Mouse (Mus musculus): ENCODE measurements around the gene Csl.

The Csl gene

DNA sequence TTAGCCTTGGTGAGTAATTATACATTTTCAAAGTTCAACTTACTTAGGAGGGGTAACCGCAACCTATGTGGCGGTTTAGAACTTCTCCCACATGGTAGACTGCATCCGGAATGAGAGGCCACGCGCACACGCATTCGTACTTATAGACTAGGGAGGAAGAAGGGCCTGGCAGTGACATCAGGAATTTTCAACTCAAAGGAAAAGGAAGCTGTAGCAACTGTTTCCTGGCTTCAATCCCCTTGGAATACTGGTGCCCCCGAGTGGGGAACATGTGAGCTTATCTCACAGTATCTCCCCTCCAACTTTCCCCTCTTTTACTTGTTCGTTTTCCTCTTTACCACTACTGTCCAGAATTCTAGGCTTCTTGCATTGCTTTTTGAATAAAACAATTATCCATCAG is at the start of gene Csl:
TSS of gene Csl (minus strand) at position 101 of the 400 bp plus-strand sequence.
- in situ Hi-C loops (cut with MboI, MseI): no loop called here

DNA sequence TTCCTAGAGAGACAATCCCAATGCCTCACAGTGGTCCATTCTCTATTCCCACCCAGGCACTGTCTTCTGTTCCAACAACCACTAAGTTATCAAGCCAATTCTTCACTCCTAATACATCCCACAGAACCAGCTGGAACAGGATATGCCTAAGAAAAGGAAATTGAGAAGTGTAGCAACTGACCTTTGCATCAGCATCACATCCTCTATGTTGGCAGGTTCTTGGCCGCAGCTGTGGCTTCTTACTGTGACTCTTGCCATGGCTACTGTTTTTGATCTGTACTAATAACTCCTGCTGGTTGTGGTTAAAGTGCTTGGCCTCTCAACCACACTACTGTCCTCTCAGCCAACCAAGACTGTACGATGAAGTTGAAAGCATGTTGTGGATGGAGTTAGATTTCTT is 30.0 kb upstream of the Csl start:
- in situ Hi-C loops (cut with MboI, MseI): no loop called here

DNA sequence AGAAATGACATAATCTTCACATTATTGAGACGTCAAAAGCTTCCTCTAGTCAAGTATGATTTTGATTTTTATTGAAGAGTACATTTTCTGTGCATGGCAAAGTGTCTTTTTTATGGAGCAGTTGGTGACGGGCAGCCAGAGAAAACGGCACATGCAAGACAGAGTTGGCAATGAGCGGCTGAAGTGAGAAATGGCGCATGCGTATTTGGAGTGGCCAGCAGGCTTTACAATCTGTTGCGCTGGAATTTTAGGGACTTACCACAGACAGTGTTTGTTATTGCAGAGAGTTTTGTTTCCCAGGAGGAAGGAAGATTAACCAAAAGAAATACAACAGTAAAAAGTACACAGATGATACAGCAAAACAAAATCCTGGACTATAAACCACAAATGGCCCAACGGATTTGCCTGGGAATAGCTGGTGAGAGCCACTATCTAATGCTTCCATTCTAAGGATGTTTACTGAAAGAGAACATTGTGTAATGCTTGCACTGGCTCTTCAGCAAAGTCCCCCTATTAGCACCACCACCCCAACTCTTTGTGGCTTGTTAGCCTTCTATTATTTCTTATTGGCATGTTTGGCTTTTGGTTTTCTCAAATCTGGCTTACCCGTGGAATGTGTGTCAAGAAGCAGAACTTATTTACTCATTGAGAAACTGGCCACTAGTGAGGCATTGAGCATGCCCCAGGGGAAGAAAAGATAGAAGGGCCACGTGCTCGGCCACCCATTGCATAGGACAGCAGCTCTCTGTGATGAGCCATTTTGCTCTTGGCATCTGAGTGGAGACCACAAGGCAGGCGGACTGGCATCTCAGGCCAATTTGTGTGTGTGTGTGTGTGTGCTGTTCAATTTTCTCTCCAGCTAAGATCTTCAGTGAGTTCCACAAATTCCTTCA is 15.0 kb upstream of the Csl start:
- in situ Hi-C loops (cut with MboI, MseI): no loop called here

DNA sequence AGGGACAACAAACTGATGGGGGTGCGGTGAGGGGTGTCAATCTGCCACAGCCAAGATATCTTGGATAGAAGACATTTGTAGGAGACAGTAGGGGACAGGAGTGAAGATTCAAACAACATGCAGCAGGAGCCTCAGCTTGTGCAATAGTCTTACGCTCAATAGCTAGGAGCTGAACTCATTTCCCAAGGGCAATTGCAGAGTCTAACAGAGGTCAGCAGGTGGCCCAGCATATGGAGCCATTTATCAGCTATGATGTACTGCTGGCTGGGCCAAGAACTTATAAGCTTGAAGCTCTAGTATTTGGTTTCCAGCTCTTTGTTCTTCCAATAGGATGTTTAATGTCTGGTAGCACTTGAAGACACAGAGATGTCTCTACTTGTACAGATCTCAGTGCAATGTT is 9.3 kb downstream of the Csl start:
- in situ Hi-C loops (cut with MboI, MseI): no loop called here

DNA sequence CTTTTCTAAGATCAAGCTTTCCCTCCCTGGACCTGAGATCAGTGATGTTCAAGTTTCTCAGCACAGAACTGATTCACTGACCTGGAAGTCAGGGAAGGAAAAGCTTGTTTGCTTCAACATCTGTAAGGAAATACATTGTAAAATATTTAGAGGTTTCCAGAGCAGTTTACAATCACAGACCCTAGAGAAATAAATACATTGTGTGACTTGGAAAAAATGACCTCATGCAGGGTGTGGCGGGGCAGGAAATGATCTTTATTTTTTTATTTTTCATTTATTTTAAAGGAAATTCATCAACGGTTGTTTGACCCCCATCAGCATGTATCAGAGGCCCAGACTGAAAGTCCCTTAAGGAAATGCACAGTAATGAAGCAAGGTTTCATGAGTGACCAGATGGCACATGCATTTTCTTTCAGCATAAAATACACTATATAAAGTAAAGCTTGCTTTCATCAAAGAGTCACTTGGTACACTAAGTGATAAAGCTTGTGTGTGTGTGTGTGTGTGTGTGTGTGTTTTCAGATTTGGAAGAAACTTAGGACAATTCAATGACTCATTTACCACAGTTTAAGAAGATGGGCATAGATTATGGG is 10.7 kb downstream of the Csl start:
- in situ Hi-C loops (cut with MboI, MseI): no loop called here

DNA sequence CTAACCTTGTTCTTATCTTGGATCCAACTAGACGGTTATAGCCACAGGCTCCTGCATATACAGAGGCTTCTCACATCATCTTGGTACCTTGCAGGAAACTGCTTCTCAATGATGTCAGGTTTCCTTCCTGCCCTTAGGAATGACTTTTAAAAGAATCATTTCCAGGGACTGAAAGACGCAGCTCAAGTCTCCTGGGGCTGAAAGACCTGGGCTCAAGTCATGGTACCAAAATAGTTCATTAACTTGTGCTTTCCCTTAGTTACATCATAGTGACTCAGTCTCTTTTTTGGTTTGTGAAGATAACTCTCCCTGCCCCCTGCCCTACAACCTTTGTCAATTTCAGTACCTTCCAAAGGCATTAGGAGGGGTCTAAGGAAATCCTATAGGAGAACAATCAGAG is 11.4 kb downstream of the Csl start:
- in situ Hi-C loops (cut with MboI, MseI): no loop called here

DNA sequence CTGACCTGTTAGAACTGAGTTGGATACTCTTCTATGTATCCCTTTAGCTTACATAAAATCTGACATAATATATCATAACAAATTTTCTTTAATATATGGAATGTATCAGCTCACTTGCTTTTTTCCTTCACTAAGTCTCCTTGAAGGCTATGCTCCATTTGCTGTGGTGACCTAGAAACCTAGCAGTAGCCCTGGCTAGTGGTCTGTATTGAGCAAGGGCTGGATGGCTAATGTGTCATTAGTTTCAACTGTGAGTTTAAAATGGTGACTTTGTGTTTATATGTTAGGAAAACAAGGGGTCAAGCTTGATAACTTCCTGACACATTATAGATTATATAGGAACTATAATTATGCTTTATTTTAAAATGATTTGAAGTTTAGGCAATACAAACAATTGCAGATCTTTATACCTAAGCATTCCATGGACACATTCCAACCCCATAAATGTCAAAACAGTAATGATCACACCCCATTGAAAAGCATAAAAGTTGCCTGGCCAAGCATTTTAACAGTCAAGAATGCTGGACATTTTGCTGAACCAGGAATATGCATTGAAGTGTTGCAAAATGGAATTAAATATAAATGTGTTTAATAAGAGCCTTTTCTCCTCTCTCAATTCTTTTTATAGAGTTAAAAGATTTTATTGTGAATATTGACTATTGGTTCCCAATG is 17.7 kb downstream of the Csl start:
- in situ Hi-C loops (cut with MboI, MseI): no loop called here

DNA sequence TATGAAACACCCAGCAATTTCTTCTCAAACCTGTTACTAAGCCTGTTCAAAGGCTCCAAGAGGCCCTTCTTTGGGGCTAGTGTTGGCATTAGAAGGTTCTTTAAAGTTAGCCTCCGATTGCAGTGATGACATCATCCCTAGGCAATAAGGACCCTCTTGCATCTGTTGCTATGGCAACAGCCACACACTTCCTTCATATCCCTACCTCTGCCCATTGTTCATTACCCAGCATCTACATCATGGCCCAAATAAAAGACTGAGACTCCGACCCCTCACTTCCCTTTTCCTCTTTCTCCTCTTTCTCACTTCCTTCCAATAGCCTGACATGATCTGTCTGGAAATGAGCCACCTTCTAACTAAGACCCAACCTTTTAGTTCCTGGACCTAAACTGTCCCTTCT is 46.3 kb downstream of the Csl start:
- in situ Hi-C loops (cut with MboI, MseI): no loop called here

DNA sequence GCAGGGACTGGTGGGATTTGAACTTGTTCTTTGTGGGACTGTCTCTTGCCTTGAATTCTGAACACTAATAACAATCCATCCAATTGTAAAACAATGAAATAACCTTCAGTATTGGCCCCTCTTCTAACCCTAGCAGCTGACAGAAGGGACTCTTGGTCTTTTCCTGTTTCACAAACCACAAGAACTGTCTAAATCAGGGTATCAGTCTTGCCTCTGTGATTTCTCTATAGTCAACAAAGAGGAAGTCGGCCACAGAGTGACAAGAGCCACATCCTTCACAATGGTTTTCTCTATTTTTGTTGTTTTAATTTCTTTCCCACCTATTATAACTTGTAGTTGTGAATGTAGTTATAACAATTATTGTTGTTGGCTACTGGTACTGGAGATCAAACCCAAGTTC is 47.9 kb downstream of the Csl start:
- in situ Hi-C loops (cut with MboI, MseI): no loop called here
